Mouse (Mus musculus) olfactory bulb, adult 2 months (tissue): ENCODE data around the gene Sez6.

Source experiments
- CTCF ChIP-seq: fragments of 200-500 bp; IDR thresholded peaks from 2 replicates; pipeline ENCODE4 v1.5.1; 2012; ENCODE audit warnings: low read depth, mild to moderate bottlenecking, low read length, moderate library complexity; ENCODE audit not compliant: insufficient read depth
- POLR2A ChIP-seq: fragments of 200-500 bp; IDR thresholded peaks from 2 replicates; pipeline ENCODE4 v1.6.1; 2012; ENCODE audit warnings: mild to moderate bottlenecking, low read depth, low read length, moderate library complexity; ENCODE audit not compliant: insufficient read depth

DNA sequence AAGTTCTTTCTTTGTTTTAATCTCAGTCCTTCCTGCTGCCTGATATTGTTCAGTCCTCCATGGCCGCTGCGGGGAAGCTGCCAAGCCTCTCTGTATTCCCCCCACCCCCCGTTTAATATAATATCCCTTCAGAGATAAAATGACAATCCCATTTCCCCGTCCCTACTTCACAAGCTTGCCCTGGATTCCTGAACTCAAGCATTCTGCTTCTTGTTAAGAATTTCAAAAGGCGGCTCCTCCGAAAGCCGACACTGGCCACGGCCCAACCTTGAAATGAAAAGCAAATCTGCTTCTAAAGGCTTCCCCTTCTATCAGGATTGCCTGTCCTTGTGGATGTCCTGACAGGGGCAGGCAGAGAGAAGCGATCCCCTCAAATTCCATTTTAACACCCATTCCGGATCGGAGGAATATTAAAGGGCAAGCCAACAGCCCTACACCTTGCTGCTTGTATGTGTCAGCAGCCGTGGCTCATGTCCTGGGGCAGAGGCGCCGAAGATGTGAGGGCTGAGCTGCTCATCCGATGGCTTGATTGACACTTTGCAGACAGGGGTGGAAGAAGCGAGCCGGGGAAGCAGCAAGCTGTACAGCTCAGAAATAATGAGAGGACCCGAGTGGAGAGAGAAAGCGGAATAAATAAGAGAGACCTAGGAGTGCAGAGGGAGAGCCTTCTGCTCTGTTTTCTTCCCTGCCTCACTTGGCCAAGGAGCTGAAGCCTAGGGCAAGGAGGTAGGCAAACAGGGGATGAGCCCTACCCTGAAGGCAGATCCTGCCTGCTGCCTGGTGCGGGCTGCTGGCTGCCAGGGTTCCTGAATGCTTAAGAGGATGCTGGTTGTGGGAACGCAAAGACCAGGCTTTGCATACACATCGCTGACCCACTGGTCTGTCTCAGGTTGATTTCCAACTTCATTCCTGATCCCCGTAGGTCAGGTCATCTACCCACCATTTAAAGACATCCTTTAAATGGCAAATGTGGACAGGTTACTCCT lies 33.5 kb upstream of the Sez6 start:
- TF ChIP-seq CTCF = no peak
- no peak for TF ChIP-seq POLR2A
